In genomic region chr11:44729931-44730330, GRCm38 (mm10) we compare ENCODE assay signal across 27 mouse cellular contexts.
"Had no signal": no experiment of that assay in that cellular context is flagged by ENCODE, and none has a peak within 500 bp of the region (broad histone marks: within the 10 kb centered on the region; RNA-seq: fewer than 3 reads in every experiment).

No protein-coding gene starts in this region.

- ATAC-seq: hindbrain, embryonic 16.5 days; inflammation-experienced regulatory T-cells, adult 6 months; intestine, embryonic 15.5 days; liver, embryonic 12.5 days had no signal

- H3K4me3 ChIP-seq: gastrocnemius, adult 2 months; heart, adult 2 months; heart, embryonic 13.5 days; heart, embryonic 15.5 days; hindbrain, embryonic 10.5 days; hindbrain, embryonic 12.5 days; intestine, embryonic 15.5 days; layer of hippocampus, adult 2 months; left cerebral cortex, adult 2 months; limb, embryonic 13.5 days; limb, embryonic 15.5 days; liver, embryonic 12.5 days had no signal

- H3K4me2 ChIP-seq: heart, embryonic 11.5 days; heart, embryonic 13.5 days; heart, embryonic 15.5 days; hindbrain, embryonic 12.5 days; hindbrain, embryonic 14.5 days; intestine, embryonic 15.5 days; limb, embryonic 13.5 days; limb, embryonic 15.5 days; liver, embryonic 12.5 days had no signal

- H3K4me1 ChIP-seq: intestine, embryonic 15.5 days; limb, embryonic 15.5 days; liver, embryonic 12.5 days had no signal

- H3K27ac ChIP-seq: gastrocnemius, adult 2 months; heart, adult 2 months; heart, embryonic 13.5 days; heart, embryonic 15.5 days; hindbrain, embryonic 10.5 days; hindbrain, embryonic 12.5 days; hindbrain, embryonic 14.5 days; intestine, embryonic 15.5 days; layer of hippocampus, adult 2 months; left cerebral cortex, adult 2 months; limb, embryonic 13.5 days; limb, embryonic 15.5 days; liver, embryonic 12.5 days; liver, embryonic 14.5 days had no signal

- H3K27me3 ChIP-seq: heart, embryonic 13.5 days; heart, embryonic 15.5 days; hindbrain, embryonic 12.5 days; intestine, embryonic 15.5 days; limb, embryonic 13.5 days; limb, embryonic 15.5 days; liver, embryonic 12.5 days had no signal

- H3K36me3 ChIP-seq: heart, embryonic 13.5 days; heart, embryonic 15.5 days; hindbrain, embryonic 10.5 days; hindbrain, embryonic 12.5 days; intestine, embryonic 15.5 days; limb, embryonic 13.5 days; limb, embryonic 15.5 days; liver, embryonic 12.5 days had no signal

- H3K9me3 ChIP-seq: heart, embryonic 13.5 days; heart, embryonic 15.5 days; hindbrain, embryonic 10.5 days; hindbrain, embryonic 12.5 days; intestine, embryonic 15.5 days; limb, embryonic 13.5 days; limb, embryonic 15.5 days; liver, embryonic 12.5 days had no signal

- DNase-seq: gastrocnemius, adult 2 months; gastrocnemius, postnatal 10 days; gastrocnemius, postnatal 25 days; heart, adult 2 months; heart, postnatal 14 days; heart, postnatal 36 days; kidney, adult 11 months; kidney, adult 2 months; kidney, adult 9 months; kidney, postnatal 10 days; kidney, postnatal 25 days; kidney, postnatal 4 days had no signal

- H3K9ac ChIP-seq: heart, embryonic 13.5 days; heart, embryonic 15.5 days; hindbrain, embryonic 12.5 days; hindbrain, embryonic 14.5 days; intestine, embryonic 15.5 days; limb, embryonic 13.5 days; limb, embryonic 15.5 days; liver, embryonic 12.5 days; liver, embryonic 14.5 days had no signal
